Mouse (Mus musculus) bone marrow macrophage, adult 2 months (primary cell): ENCODE results near the gene Gpa33. TPM values are rescaled to one million over a fixed set of nuclear protein-coding genes. Genes with fewer than 3 reads are reported as not detected.

ENCODE experiments used
- H3K27ac ChIP-seq: 2 replicates; pipeline ENCODE4 v1.5.1; 2012; ENCODE audit warnings: low read depth, low read length; ENCODE audit not compliant: insufficient read depth
- H3K4me1 ChIP-seq: 2 replicates; pipeline ENCODE4 v1.6.1; 2012; ENCODE audit warnings: low read length; ENCODE audit not compliant: control insufficient read depth, insufficient read depth
- H3K4me3 ChIP-seq: 2 replicates; pipeline ENCODE4 v1.5.1; 2012; ENCODE audit warnings: mild to moderate bottlenecking, low read length, moderate library complexity; ENCODE audit not compliant: insufficient read depth
- CTCF ChIP-seq: IDR thresholded peaks from 2 replicates; pipeline ENCODE4 v1.5.1; 2012; ENCODE audit warnings: low read depth, mild to moderate bottlenecking, low read length, moderate library complexity
- POLR2A ChIP-seq: IDR thresholded peaks from 2 replicates; pipeline ENCODE4 v1.6.1; 2012; ENCODE audit warnings: mild to moderate bottlenecking, low read depth, low read length, borderline replicate concordance
- polyA plus RNA-seq: library from polyadenylated mRNA; stranded (reverse); fragments of >200 nt; gene quantifications from 2 replicates; pipeline ENCODE4 v1.2.4, GENCODE M21; 2012; ENCODE audit not compliant: missing spikeins, insufficient read depth, insufficient read length

Gpa33 gene
- polyA plus RNA-seq, 1 experiment, result not detected

DNA sequence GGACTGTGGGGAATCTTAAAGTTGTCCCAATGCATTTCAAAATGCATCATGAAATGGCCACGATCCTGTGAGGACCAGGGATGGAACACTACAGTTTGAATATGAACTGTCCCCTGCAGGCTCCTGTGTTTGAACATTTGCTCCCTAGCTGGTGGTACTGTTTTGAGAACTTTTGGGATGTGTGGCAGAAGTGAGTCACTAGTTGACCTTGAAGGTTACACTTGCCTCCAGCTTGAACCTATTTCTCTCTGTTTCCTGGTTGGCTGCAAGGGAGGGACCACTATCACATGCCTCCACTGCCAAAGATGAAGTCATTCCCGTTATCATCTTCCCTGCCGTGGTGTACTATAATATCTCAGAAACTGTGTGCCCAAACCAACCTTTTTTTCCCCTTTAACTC is 15.1 kb upstream of the Gpa33 start:
- Histone ChIP-seq H3K27ac (no peak overlapping the region), H3K4me1 (peaks cover 19% of the 10 kb centered on the region), H3K4me3 (no peak overlapping the region)
- no peak for TF ChIP-seq CTCF
- TF ChIP-seq POLR2A, result no peak

GRCm38 (mm10) chr1:166115719-166116118 is 14.3 kb upstream of the Gpa33 start:
- no peak overlapping the region for H3K4me3 ChIP-seq
- H3K4me1 ChIP-seq, result peaks cover 18% of the 10 kb centered on the region
- TF ChIP-seq POLR2A (no peak), CTCF (no peak)
- peak overlapping the region; percentile 20; the same call in 1 of the 2 replicates for H3K27ac ChIP-seq

DNA sequence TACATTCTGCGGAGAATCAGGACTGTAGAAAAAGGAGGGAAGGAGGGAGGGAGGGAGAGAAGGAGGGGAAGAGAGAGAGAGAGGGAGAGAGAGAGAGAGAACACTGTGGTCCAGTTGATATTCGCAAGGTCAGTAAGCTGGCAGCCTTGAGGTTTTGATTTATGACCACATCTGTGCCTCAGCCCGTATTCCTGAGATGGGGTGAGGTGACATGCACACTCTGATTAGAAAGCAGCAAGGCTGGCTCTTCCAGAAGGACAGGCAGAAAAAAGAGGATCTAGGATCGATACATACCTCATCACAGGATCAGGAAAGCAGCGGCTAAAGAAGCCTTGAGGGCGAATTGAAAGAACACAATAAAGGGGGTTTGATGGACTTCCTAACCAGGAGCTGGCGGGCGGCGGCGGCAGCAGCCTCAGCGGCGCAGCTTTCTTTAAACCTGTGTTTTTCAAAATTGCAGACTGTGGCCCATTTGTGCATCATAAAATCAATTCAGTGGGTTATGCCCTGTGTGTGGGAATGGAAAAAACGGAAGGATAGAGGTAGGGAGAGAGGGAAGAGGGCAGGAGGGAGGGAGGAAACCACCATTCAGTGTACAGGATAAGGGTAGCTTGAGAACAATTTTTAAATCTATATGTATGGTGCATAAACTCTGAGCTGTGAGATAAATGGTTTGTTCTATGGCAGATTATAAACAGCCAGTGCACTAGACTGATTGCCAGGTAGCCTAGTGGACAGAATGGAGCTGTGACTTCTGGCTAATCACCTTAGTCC is 12.0 kb upstream of the Gpa33 start:
- Histone ChIP-seq H3K27ac (no peak overlapping the region), H3K4me3 (no peak overlapping the region), H3K4me1 (peaks cover 16% of the 10 kb centered on the region)
- TF ChIP-seq CTCF (no peak), POLR2A (no peak)

DNA sequence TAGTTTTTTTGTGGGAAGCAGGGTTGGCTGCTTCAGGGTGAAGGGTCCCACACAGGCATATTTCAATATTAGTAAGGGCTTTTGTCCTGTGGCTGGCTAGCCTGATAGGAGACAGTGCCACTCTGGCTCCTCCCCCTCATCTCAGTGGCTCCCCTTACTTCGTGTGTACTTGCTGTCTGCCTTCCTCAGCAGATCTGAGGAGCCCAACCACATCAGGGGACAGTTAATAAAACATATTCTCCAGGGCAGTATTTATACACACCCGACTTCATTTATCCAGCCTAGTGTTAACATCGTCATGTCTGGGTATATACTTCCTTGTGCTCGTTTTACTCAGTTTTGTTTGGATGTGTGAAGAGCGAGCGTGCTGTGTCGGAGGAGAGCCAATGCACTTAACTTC is 7.9 kb upstream of the Gpa33 start:
- H3K4me3 ChIP-seq, result no peak overlapping the region
- TF ChIP-seq POLR2A (no peak), CTCF (no peak)
- no peak overlapping the region for H3K27ac ChIP-seq
- peaks cover 11% of the 10 kb centered on the region for H3K4me1 ChIP-seq

- Histone ChIP-seq H3K4me3 (no peak overlapping the region), H3K27ac (no peak overlapping the region), H3K4me1 (peaks cover 17% of the 10 kb centered on the region)
- TF ChIP-seq POLR2A (no peak), CTCF (no peak)
Observed at GRCm38 (mm10) chr1:166123045-166123444, 7.0 kb upstream of the Gpa33 start.

DNA sequence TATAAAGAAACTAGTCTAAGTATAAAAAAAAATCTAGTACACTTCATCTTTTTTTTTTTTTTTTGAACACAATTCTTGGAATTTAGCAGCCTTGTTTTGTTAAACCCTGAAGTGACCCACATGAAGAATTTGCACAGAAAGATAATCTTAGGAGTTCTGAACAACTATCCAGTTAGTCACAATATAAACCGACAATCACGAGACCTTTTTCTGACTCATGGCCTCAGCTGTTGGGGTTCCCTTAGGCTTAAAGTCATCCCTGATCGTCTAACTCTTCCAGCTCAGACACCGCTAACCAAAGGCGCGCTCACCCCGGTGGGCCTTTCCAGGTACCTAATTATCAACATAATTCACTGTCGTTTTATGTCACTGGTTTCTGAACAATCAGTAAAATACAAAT is 6.3 kb upstream of the Gpa33 start:
- no peak overlapping the region for H3K27ac ChIP-seq
- H3K4me3 ChIP-seq, result no peak overlapping the region
- H3K4me1 ChIP-seq, result peaks cover 20% of the 10 kb centered on the region
- TF ChIP-seq CTCF (no peak), POLR2A (no peak)

GRCm38 (mm10) chr1:166124932-166125593 is 5.0 kb upstream of the Gpa33 start:
- Histone ChIP-seq H3K4me3 (no peak overlapping the region), H3K4me1 (peaks cover 20% of the 10 kb centered on the region), H3K27ac (no peak overlapping the region)
- no peak for TF ChIP-seq POLR2A
- no peak for TF ChIP-seq CTCF

GRCm38 (mm10) chr1:166126290-166126689 is 3.7 kb upstream of the Gpa33 start:
- Histone ChIP-seq H3K27ac (no peak overlapping the region), H3K4me1 (peaks cover 21% of the 10 kb centered on the region), H3K4me3 (no peak overlapping the region)
- TF ChIP-seq POLR2A, result no peak

- H3K4me3 ChIP-seq, result no peak overlapping the region
- TF ChIP-seq POLR2A (no peak), CTCF (no peak)
- H3K27ac ChIP-seq, result no peak overlapping the region
- H3K4me1 ChIP-seq, result peaks cover 27% of the 10 kb centered on the region
Observed at GRCm38 (mm10) chr1:166126795-166127194, 3.2 kb upstream of the Gpa33 start.

DNA sequence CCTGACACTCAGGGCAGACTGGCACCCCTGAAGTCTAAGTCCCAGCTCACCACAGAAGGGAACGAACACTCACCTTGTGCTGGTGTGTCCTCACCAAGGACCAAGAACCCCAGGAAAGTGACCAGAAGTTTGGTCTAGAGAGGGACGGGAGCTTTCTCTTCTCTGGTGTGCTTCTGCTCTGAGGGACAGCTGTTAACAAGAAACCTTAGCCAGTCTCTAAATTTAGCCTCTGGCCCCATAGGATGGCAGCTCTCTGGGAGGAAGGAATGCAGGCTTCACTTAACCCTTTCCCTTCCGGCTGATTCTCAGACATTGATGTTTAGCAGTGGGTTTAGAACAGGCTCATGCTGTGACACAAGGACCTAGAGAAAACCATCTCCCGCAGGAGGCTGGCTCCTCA is 2.3 kb upstream of the Gpa33 start, which contains the start of gene Dusp27:
Gene Dusp27 (minus strand): TSS at position 204 of the 400 bp plus-strand sequence.
- Histone ChIP-seq H3K4me1 (peaks cover 33% of the 10 kb centered on the region), H3K4me3 (no peak within 1 kb of the TSS), H3K27ac (no peak within 1 kb of the TSS)
- TF ChIP-seq POLR2A (no peak), CTCF (no peak)
